Mouse (Mus musculus) hindbrain, embryonic 15.5 days (tissue): ENCODE measurements around the gene Myo1g. TPM values are rescaled to one million over a fixed set of nuclear protein-coding genes. Genes with fewer than 3 reads are reported as not detected.

Experiments
- ATAC-seq: fragments of 200-750 bp; cut with Nextera tagmentation; 2 replicates; pipeline ENCODE4 v1.8.0; 2017; ENCODE audit warnings: low read depth, moderate number of reproducible peaks, moderate TSS enrichment; ENCODE audit not compliant: low FRiP score
- H3K27ac ChIP-seq: fragments of 300-500 bp; sonication (generic); replicated peaks from 2 replicates; pipeline ENCODE4 v1.5.1; 2015; ENCODE audit warnings: mild to moderate bottlenecking, inconsistent platforms
- H3K27me3 ChIP-seq: fragments of 300-500 bp; sonication (generic); 2 replicates; pipeline ENCODE4 v1.6.1; 2015; ENCODE audit warnings: control low read depth, inconsistent platforms
- H3K36me3 ChIP-seq: fragments of 300-500 bp; sonication (generic); 2 replicates; pipeline ENCODE4 v1.6.1; 2015; ENCODE audit warnings: control low read depth, inconsistent platforms
- H3K4me1 ChIP-seq: fragments of 300-500 bp; sonication (generic); replicated peaks from 2 replicates; pipeline ENCODE4 v1.6.1; 2015; ENCODE audit warnings: control low read depth, inconsistent platforms
- H3K4me2 ChIP-seq: fragments of 300-500 bp; sonication (generic); 2 replicates; pipeline ENCODE4 v1.6.1; 2015; ENCODE audit warnings: moderate library complexity, mild to moderate bottlenecking, inconsistent platforms
- H3K4me3 ChIP-seq: fragments of 300-500 bp; sonication (generic); 2 replicates; pipeline ENCODE4 v1.5.1; 2015; ENCODE audit warnings: mild to moderate bottlenecking, inconsistent platforms
- H3K9ac ChIP-seq: fragments of 300-500 bp; sonication (generic); 2 replicates; pipeline ENCODE4 v1.6.1; 2015; ENCODE audit warnings: inconsistent platforms
- H3K9me3 ChIP-seq: fragments of 300-500 bp; sonication (generic); 2 replicates; pipeline ENCODE4 v1.6.1; 2016; ENCODE audit warnings: control low read depth, inconsistent platforms
- WGBS: fragments of 180-500 bp; shearing (Covaris S2); methylation state at CpG from one replicate; pipeline ENCODE4 v1.1.7; 2015; 5-methylcytosine and 5-hydroxymethylcytosine counted together
- polyA plus RNA-seq: library from polyadenylated mRNA; unstranded; fragments of >200 nt; fragmentation: Nextera tagmentation; extraction: Ambion mirVana; gene quantifications from 2 replicates; pipeline ENCODE4 v1.2.1, GENCODE M21; 2015

The Myo1g gene
- 0.39 and 0.54 TPM in 2 replicates for polyA plus RNA-seq

GRCm38 (mm10) chr11:6520507-6521173, at the start of gene Myo1g:
Gene Myo1g (minus strand): TSS chr11:6520965.
- Histone ChIP-seq H3K27ac (no peak within 1 kb of the TSS), H3K4me2 (no peak within 1 kb of the TSS), H3K9ac (no peak within 1 kb of the TSS), H3K36me3 (peaks cover 13% of the 10 kb centered on the region), H3K9me3 (no peaks in the 10 kb centered on the region), H3K4me3 (no peak within 1 kb of the TSS), H3K27me3 (no peaks in the 10 kb centered on the region), H3K4me1 (no peaks in the 10 kb centered on the region)
- WGBS: 79% methylated on average over 7 of the region's 7 CpGs
- ATAC-seq: no peak

DNA sequence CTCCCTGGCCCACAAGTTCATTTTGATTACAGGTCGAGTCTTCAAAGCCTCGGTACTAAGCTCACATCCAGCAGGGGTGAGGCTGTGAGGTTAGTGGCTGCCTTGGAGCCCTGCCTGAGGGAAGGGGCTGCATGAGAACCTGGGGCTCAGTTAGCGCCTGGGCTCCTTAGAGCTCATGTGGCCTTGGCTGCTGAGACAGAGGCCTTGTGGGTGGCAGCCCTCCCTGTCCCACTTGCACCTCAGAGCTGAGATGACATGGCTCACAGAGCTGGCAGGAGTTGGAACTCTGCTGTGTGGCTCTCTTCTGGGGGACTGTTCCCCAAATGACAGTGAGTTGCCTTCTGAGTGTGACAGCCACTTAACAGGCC, 48.6 kb upstream of the Myo1g start:
- peak; percentile 49; the same call in 1 of the 2 replicates for ATAC-seq
- peaks cover 21% of the 10 kb centered on the region for H3K4me1 ChIP-seq
- WGBS: 34% methylated on average over 3 of the region's 3 CpGs
- H3K9ac ChIP-seq: no peak overlapping the region
- no peaks in the 10 kb centered on the region for H3K9me3 ChIP-seq
- no peak overlapping the region for H3K4me3 ChIP-seq
- peak overlapping the region; percentile 72 for H3K27ac ChIP-seq
- H3K36me3 ChIP-seq: no peaks in the 10 kb centered on the region
- 0 out of 2 replicates have a peak overlapping the region, but pooled peaks have one; percentile 17 for H3K4me2 ChIP-seq
- no peaks in the 10 kb centered on the region for H3K27me3 ChIP-seq

DNA sequence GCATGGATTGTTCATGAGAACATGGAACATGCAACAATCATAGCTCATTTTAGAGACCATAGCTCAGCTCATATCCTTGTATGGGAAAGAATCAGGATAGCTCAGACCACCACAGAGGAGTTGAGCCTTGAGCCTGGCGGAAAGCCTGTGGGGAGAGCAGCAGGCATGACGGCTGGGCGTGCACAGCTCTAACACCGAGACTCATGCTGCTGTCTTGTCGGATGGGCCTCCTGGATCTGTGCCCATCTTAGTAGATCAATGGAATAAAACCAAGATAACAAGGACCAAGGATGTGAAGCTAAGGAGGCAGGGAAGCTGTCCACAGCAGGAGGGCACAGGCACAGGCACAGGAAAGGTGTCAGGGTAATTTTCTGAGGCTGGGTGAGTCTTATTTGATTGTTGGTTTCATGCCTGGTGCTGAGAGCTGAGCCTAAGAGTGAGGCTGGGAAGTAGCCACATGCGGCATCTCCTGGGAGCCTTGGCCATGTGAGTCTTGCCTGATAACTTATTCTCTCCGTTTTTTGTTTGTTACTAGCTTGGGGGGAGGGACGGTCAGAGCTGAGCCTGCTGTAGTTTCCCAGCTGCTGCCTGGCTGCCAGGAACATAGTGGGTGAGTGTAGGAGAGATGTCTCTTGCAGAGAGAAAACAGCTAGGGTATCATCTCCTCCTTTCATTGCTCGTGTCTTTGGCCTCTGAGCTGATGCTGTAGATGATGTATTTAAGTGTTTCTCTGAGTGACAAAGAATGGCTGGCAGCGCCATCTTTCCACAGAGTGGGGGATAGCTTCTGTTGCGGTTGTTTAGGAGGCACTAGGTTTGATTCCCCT, 48.0 kb upstream of the Myo1g start:
- WGBS: 30% methylated on average over 11 of the region's 11 CpGs
- ATAC-seq: peak; percentile 66; the same call in 1 of the 2 replicates
- no peak overlapping the region for H3K4me3 ChIP-seq
- H3K27ac ChIP-seq: peak overlapping the region; percentile 72
- H3K4me1 ChIP-seq: peaks cover 21% of the 10 kb centered on the region
- H3K36me3 ChIP-seq: 0 out of 2 replicates have a peak, but pooled peaks cover 4% of the 10 kb centered on the region
- H3K27me3 ChIP-seq: no peaks in the 10 kb centered on the region
- H3K4me2 ChIP-seq: peak overlapping the region; percentile 17; the same call in 1 of the 2 replicates
- H3K9me3 ChIP-seq: no peaks in the 10 kb centered on the region
- 0 out of 2 replicates have a peak overlapping the region, but pooled peaks have one; percentile 9 for H3K9ac ChIP-seq

- Histone ChIP-seq H3K4me1 (peaks cover 21% of the 10 kb centered on the region), H3K9ac (no peak overlapping the region), H3K27me3 (no peaks in the 10 kb centered on the region), H3K27ac (peak overlapping the region; percentile 72), H3K4me2 (no peak overlapping the region), H3K4me3 (no peak overlapping the region), H3K9me3 (no peaks in the 10 kb centered on the region), H3K36me3 (0 out of 2 replicates have a peak, but pooled peaks cover 5% of the 10 kb centered on the region)
- ATAC-seq: no peak
- 80% methylated on average over 8 of the region's 8 CpGs for WGBS
These were observed 47.2 kb upstream of the Myo1g start for GRCm38 (mm10) chr11:6567951-6568350.

DNA sequence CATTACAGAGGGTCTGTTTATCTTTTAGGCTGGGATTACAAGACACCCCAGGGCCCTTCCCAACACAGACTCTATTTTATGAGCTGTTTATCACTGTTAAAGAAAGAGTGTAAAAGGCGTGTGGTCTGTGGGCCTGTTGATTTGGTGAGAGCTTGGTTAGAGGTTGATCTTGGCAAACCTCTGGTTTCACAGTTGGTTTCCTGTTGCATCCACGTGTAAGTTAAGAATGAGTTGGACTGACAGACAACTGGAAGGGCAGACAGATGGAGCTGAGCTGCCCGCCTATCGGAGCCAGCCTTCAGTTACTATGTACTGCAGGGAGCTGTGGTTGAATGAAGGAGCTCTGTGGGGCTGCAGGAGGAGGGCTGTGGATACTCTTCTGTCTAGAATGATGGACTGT, 45.7 kb upstream of the Myo1g start:
- H3K4me2 ChIP-seq: no peak overlapping the region
- no peak overlapping the region for H3K9ac ChIP-seq
- peaks cover 21% of the 10 kb centered on the region for H3K4me1 ChIP-seq
- 0 out of 2 replicates have a peak, but pooled peaks cover 5% of the 10 kb centered on the region for H3K36me3 ChIP-seq
- H3K9me3 ChIP-seq: no peaks in the 10 kb centered on the region
- WGBS: 87% methylated on average over 4 of the region's 4 CpGs
- no peak overlapping the region for H3K4me3 ChIP-seq
- H3K27me3 ChIP-seq: no peaks in the 10 kb centered on the region
- no peak overlapping the region for H3K27ac ChIP-seq
- ATAC-seq: no peak

GRCm38 (mm10) chr11:6563201-6563600, 42.4 kb upstream of the Myo1g start:
- ATAC-seq: no peak
- H3K9me3 ChIP-seq: no peaks in the 10 kb centered on the region
- H3K4me2 ChIP-seq: no peak overlapping the region
- 89% methylated on average over 4 of the region's 4 CpGs for WGBS
- H3K36me3 ChIP-seq: 0 out of 2 replicates have a peak, but pooled peaks cover 5% of the 10 kb centered on the region
- no peak overlapping the region for H3K27ac ChIP-seq
- H3K4me3 ChIP-seq: no peak overlapping the region
- peaks cover 5% of the 10 kb centered on the region for H3K4me1 ChIP-seq
- no peaks in the 10 kb centered on the region for H3K27me3 ChIP-seq
- H3K9ac ChIP-seq: no peak overlapping the region

DNA sequence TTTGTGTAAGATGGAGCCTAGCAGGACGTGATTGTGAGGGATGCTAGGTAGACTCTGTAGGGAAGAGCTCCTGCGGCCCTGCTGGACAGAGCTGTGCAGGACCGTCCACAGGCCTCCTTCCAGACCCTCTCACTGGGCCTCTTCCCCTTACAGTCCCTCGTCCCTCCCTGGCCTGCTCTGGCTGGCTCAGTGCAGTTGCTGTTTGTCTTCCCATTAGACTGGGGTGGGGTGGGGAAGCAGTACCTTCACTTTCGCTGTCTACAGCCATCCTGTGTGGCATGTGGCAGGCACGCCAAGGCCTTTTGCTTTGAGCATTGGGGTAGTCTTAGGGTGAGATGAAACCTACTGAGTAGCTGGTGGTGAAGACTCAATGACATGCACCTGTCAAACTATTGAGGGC, 41.6 kb upstream of the Myo1g start:
- no peak overlapping the region for H3K27ac ChIP-seq
- 0 out of 2 replicates have a peak, but pooled peaks cover 5% of the 10 kb centered on the region for H3K36me3 ChIP-seq
- WGBS: 86% methylated on average over 6 of the region's 6 CpGs
- H3K4me2 ChIP-seq: no peak overlapping the region
- no peaks in the 10 kb centered on the region for H3K9me3 ChIP-seq
- no peak overlapping the region for H3K9ac ChIP-seq
- H3K27me3 ChIP-seq: no peaks in the 10 kb centered on the region
- H3K4me3 ChIP-seq: no peak overlapping the region
- no peaks in the 10 kb centered on the region for H3K4me1 ChIP-seq
- no peak for ATAC-seq

- Histone ChIP-seq H3K4me3 (no peak overlapping the region), H3K4me1 (no peaks in the 10 kb centered on the region), H3K36me3 (0 out of 2 replicates have a peak, but pooled peaks cover 5% of the 10 kb centered on the region), H3K9ac (no peak overlapping the region), H3K4me2 (no peak overlapping the region), H3K27ac (no peak overlapping the region), H3K9me3 (no peaks in the 10 kb centered on the region), H3K27me3 (no peaks in the 10 kb centered on the region)
- ATAC-seq: no peak
- 98% methylated on average over 4 of the region's 4 CpGs for WGBS
These were observed 40.7 kb upstream of the Myo1g start for GRCm38 (mm10) chr11:6561474-6561873.

DNA sequence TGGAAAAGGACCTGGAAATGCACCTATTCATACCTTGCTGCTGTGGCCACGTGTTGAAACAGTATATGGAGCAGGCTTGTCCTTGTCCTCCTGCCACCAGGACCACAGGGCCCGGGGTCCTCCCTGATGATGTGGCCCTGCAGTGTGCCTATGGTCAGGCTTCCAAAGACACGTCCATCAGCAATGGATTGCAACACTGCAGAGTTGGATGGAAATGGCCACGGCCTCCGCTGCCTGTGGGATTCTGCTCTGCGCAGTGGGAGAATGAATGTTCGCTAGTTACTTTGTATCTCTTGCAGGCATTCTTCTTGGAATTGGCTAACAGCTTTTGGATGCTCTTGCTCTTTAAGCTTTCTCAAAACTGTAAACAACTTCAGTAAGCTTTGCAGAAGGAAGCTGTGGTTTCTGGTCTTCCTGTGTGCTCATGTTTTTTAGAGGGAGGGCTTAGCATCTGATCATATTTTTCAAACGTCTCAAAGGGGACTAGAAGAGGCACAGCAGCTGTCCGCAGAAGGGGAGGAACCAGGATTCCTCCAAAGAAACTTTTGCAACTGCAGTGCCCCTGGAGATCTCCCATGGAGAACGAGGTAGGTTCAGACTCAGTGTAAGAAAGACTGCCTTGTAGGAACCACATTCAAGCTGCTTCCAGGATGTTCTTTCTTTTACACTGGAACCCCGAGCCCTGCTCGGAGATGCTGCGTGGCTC, 40.0 kb upstream of the Myo1g start:
- Histone ChIP-seq H3K4me2 (no peak overlapping the region), H3K27me3 (no peaks in the 10 kb centered on the region), H3K36me3 (0 out of 2 replicates have a peak, but pooled peaks cover 5% of the 10 kb centered on the region), H3K4me3 (no peak overlapping the region), H3K9ac (no peak overlapping the region), H3K27ac (no peak overlapping the region), H3K9me3 (no peaks in the 10 kb centered on the region), H3K4me1 (no peaks in the 10 kb centered on the region)
- ATAC-seq: no peak
- 85% methylated on average over 13 of the region's 13 CpGs for WGBS

DNA sequence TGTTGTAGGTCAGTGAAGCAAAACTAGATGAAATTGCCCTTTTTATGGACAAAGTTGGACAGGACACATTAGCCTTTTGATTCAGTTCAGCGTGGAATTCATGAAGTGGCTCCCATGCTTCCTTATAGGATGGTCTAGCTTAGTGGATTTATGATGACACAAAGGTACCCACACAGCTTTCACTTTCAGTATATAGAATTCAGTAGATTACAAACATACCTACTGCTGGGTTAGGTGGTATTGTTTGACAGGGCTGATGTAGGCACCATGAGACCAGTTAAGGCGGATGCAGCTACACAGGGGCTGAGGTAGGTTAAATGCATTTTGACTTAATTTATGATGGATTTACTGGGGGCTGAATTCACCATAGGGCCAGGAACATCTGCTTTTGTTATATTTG, 39.2 kb upstream of the Myo1g start:
- Histone ChIP-seq H3K36me3 (0 out of 2 replicates have a peak, but pooled peaks cover 5% of the 10 kb centered on the region), H3K4me3 (no peak overlapping the region), H3K4me1 (no peaks in the 10 kb centered on the region), H3K4me2 (no peak overlapping the region), H3K9me3 (no peaks in the 10 kb centered on the region), H3K27ac (no peak overlapping the region), H3K9ac (no peak overlapping the region), H3K27me3 (no peaks in the 10 kb centered on the region)
- ATAC-seq: no peak
- 97% methylated on average over 2 of the region's 2 CpGs for WGBS

DNA sequence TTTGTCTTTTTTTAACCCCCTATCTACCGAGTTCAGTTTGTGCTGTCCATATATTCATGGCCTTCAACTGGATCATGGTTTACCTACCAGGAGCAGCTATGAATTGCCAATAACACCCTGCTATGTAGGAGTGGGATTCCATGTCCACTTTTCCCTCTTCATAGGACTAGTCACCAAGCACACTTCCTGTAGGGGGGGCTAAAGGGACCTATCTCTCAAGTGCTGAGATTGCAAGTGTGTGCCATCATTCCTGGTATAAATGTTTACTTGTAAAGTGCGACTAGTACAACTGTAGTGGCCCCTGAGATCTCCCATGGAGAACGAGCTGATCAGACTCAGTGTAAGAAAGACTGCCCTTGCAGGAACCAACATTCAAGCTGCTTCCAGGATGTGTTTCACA, 37.5 kb upstream of the Myo1g start:
- Histone ChIP-seq H3K4me1 (no peaks in the 10 kb centered on the region), H3K9me3 (no peaks in the 10 kb centered on the region)
- WGBS: 93% methylated on average over 3 of the region's 3 CpGs

More for the DNA sequence above, 37.5 kb upstream of the Myo1g start:
- no peak overlapping the region for H3K9ac ChIP-seq
- H3K4me3 ChIP-seq: no peak overlapping the region
- H3K27me3 ChIP-seq: no peaks in the 10 kb centered on the region
- ATAC-seq: no peak
- H3K4me2 ChIP-seq: no peak overlapping the region
- H3K27ac ChIP-seq: no peak overlapping the region
- no peaks in the 10 kb centered on the region for H3K36me3 ChIP-seq
